Mouse (Mus musculus) CH12.LX (cell line): ENCODE results near the gene Cacng8. TPM values are rescaled to one million over a fixed set of nuclear protein-coding genes. Genes with fewer than 3 reads are reported as not detected.
A peak's percentile ranks its signal among the peaks of the same experiment; 100 is the strongest.

Experiments
- DNase-seq: peaks from one replicate; pipeline ENCODE4 v3.0.0-alpha.2; 2013; ENCODE audit errors: extremely low read depth
- H3K27ac ChIP-seq: 2 replicates; pipeline ENCODE4 v1.5.1; 2012; ENCODE audit warnings: low read depth, mild to moderate bottlenecking, control low read depth, moderate library complexity; ENCODE audit not compliant: insufficient read depth
- H3K27me3 ChIP-seq: replicated peaks from 2 replicates; pipeline ENCODE3; 2012; ENCODE audit warnings: inconsistent platforms
- H3K36me3 ChIP-seq, 2 experiments: replicated peaks in 1 of 2; 2 replicates each; pipeline versions ENCODE3 to v1.6.1; 2012; ENCODE audit warnings: inconsistent platforms in 1 of 2, low read length in 1 of 2, mild to moderate bottlenecking in 1 of 2, mixed read lengths in 1 of 2, moderate library complexity in 1 of 2; ENCODE audit not compliant: control insufficient read depth in 1 of 2, insufficient read depth in 1 of 2
- H3K4me1 ChIP-seq, 2 experiments: 2 replicates each; pipeline ENCODE4 v1.6.1; 2012; ENCODE audit warnings: inconsistent platforms in 1 of 2, moderate library complexity in 1 of 2; ENCODE audit not compliant: insufficient read depth in 2 of 2, control insufficient read depth in 1 of 2
- H3K4me2 ChIP-seq: 2 replicates; pipeline ENCODE4 v1.6.1; 2012; ENCODE audit warnings: low read depth, mild to moderate bottlenecking, control low read depth; ENCODE audit not compliant: poor library complexity, insufficient read depth, severe bottlenecking
- H3K4me3 ChIP-seq, 3 experiments: fragments of 150-350 bp in 1 of 3; sonication (generic) in 1 of 3; replicated peaks in 1 of 3; 2 replicates each; pipeline versions ENCODE3 to v1.5.1; 2011 to 2012; ENCODE audit warnings: low read depth in 2 of 3, low read length in 2 of 3, mild to moderate bottlenecking in 2 of 3, moderate library complexity in 2 of 3, control low read depth in 1 of 3, improper control_type of control experiment in 1 of 3, inconsistent platforms in 1 of 3, mixed read lengths in 1 of 3; ENCODE audit not compliant: poor library complexity in 1 of 3
- H3K79me2 ChIP-seq: replicated peaks from 2 replicates; pipeline ENCODE4 v1.6.1; 2012; ENCODE audit warnings: mild to moderate bottlenecking, moderate library complexity; ENCODE audit not compliant: control insufficient read depth, poor library complexity, insufficient read depth, severe bottlenecking; ENCODE audit errors: extremely low read depth
- H3K9ac ChIP-seq: 2 replicates; pipeline ENCODE4 v1.6.1; 2012; ENCODE audit warnings: low read depth, mild to moderate bottlenecking, control low read depth, moderate library complexity; ENCODE audit not compliant: insufficient read depth
- H3K9me3 ChIP-seq: replicated peaks from 2 replicates; pipeline ENCODE3; 2012; ENCODE audit warnings: low read length, inconsistent platforms, mixed read lengths
- BHLHE40 ChIP-seq: IDR thresholded peaks from 2 replicates; pipeline ENCODE4 v1.6.1; 2011; ENCODE audit warnings: mild to moderate bottlenecking, low read depth, low read length, improper control_type of control experiment
- CHD1 ChIP-seq: IDR thresholded peaks from 2 replicates; pipeline ENCODE4 v1.6.1; 2012; ENCODE audit warnings: low read depth, low read length, improper control_type of control experiment, inconsistent platforms
- CHD2 ChIP-seq: IDR thresholded peaks from 2 replicates; pipeline ENCODE4 v1.6.1; 2011; ENCODE audit warnings: low read length, improper control_type of control experiment
- CTCF ChIP-seq, 2 experiments: IDR thresholded peaks in 1 of 2; conservative IDR thresholded peaks in 1 of 2; 2 replicates each; pipeline ENCODE4 v1.5.1; 2011 to 2012; ENCODE audit warnings: low read depth in 2 of 2, low read length in 2 of 2, improper control_type of control experiment in 1 of 2, inconsistent platforms in 1 of 2, mild to moderate bottlenecking in 1 of 2, moderate library complexity in 1 of 2
- E2F4 ChIP-seq: IDR thresholded peaks from 2 replicates; pipeline ENCODE4 v1.6.1; 2011; ENCODE audit warnings: low read depth, low read length, improper control_type of control experiment; ENCODE audit not compliant: insufficient replicate concordance
- ELF1 ChIP-seq: IDR thresholded peaks from 2 replicates; pipeline ENCODE4 v1.6.1; 2014; ENCODE audit warnings: low read depth, mild to moderate bottlenecking, inconsistent platforms, low read length, improper control_type of control experiment
- EP300 ChIP-seq: IDR thresholded peaks from 2 replicates; pipeline ENCODE4 v1.6.1; 2011; ENCODE audit warnings: low read length, improper control_type of control experiment
- ETS1 ChIP-seq: conservative IDR thresholded peaks from 2 replicates; pipeline ENCODE4 v1.6.1; 2012; ENCODE audit warnings: low read depth, mild to moderate bottlenecking, inconsistent platforms, low read length, improper control_type of control experiment, moderate library complexity
- GABPA ChIP-seq: IDR thresholded peaks from 2 replicates; pipeline ENCODE4 v1.6.1; 2012; ENCODE audit warnings: low read depth, low read length, improper control_type of control experiment, inconsistent platforms; ENCODE audit not compliant: insufficient replicate concordance
- HCFC1 ChIP-seq: IDR thresholded peaks from 2 replicates; pipeline ENCODE4 v1.6.1; 2012; ENCODE audit warnings: low read depth, mild to moderate bottlenecking, inconsistent platforms, low read length, improper control_type of control experiment
- IRF4 ChIP-seq: IDR thresholded peaks from 2 replicates; pipeline ENCODE4 v1.6.1; 2014; ENCODE audit warnings: low read depth, mild to moderate bottlenecking, inconsistent platforms, low read length, improper control_type of control experiment
- JUN ChIP-seq: IDR thresholded peaks from 2 replicates; pipeline ENCODE4 v1.6.1; 2011; ENCODE audit warnings: low read depth, mild to moderate bottlenecking, low read length, improper control_type of control experiment, moderate library complexity; ENCODE audit not compliant: insufficient read depth
- JUND ChIP-seq: conservative IDR thresholded peaks from 2 replicates; pipeline ENCODE4 v1.6.1; 2011; ENCODE audit warnings: low read depth, low read length, improper control_type of control experiment
- KAT2A ChIP-seq: IDR thresholded peaks from 2 replicates; pipeline ENCODE4 v1.6.1; 2012; ENCODE audit warnings: low read length, improper control_type of control experiment, inconsistent platforms; ENCODE audit not compliant: insufficient replicate concordance
- MAFK ChIP-seq: IDR thresholded peaks from 2 replicates; pipeline ENCODE4 v1.6.1; 2011; ENCODE audit warnings: low read length, improper control_type of control experiment; ENCODE audit not compliant: insufficient replicate concordance
- MAX ChIP-seq: IDR thresholded peaks from 2 replicates; pipeline ENCODE4 v1.6.1; 2011; ENCODE audit warnings: low read length, improper control_type of control experiment
- MAZ ChIP-seq: IDR thresholded peaks from 2 replicates; pipeline ENCODE4 v1.6.1; 2012; ENCODE audit warnings: low read depth, mild to moderate bottlenecking, inconsistent platforms, low read length, improper control_type of control experiment, moderate library complexity
- MEF2A ChIP-seq: IDR thresholded peaks from 2 replicates; pipeline ENCODE4 v1.6.1; 2014; ENCODE audit warnings: low read depth, mild to moderate bottlenecking, inconsistent platforms, low read length, improper control_type of control experiment, borderline replicate concordance
- MXI1 ChIP-seq: IDR thresholded peaks from 2 replicates; pipeline ENCODE4 v1.6.1; 2011; ENCODE audit warnings: mild to moderate bottlenecking, low read depth, low read length, improper control_type of control experiment
- MYC ChIP-seq: IDR thresholded peaks from 2 replicates; pipeline ENCODE4 v1.6.1; 2011; ENCODE audit warnings: low read depth, mild to moderate bottlenecking, improper control_type of control experiment, low read length
- NELFE ChIP-seq: IDR thresholded peaks from 2 replicates; pipeline ENCODE4 v1.6.1; 2011; ENCODE audit warnings: low read depth, low read length, improper control_type of control experiment
- NRF1 ChIP-seq: IDR thresholded peaks from 2 replicates; pipeline ENCODE4 v1.6.1; 2014; ENCODE audit warnings: low read depth, mild to moderate bottlenecking, inconsistent platforms, low read length, improper control_type of control experiment, moderate library complexity
- PAX5 ChIP-seq: IDR thresholded peaks from 2 replicates; pipeline ENCODE4 v1.6.1; 2012; ENCODE audit warnings: low read length, inconsistent platforms, mixed read lengths
- POLR2A ChIP-seq: IDR thresholded peaks from 2 replicates; pipeline ENCODE4 v1.6.1; 2011; ENCODE audit warnings: low read depth, mild to moderate bottlenecking, improper control_type of control experiment, low read length
- POLR2AphosphoS2 ChIP-seq: IDR thresholded peaks from 2 replicates; pipeline ENCODE4 v1.6.1; 2011; ENCODE audit warnings: low read depth, low read length, improper control_type of control experiment
- RAD21 ChIP-seq: IDR thresholded peaks from 2 replicates; pipeline ENCODE4 v1.6.1; 2011; ENCODE audit warnings: low read depth, mild to moderate bottlenecking, low read length, improper control_type of control experiment, moderate library complexity
- RCOR1 ChIP-seq: conservative IDR thresholded peaks from 2 replicates; pipeline ENCODE4 v1.6.1; 2012; ENCODE audit warnings: low read depth, mild to moderate bottlenecking, inconsistent platforms, low read length, improper control_type of control experiment
- SIN3A ChIP-seq: IDR thresholded peaks from 2 replicates; pipeline ENCODE4 v1.6.1; 2012; ENCODE audit warnings: low read length, improper control_type of control experiment, inconsistent platforms
- SMC3 ChIP-seq: IDR thresholded peaks from 2 replicates; pipeline ENCODE4 v1.6.1; 2011; ENCODE audit warnings: low read depth, low read length, improper control_type of control experiment
- TBP ChIP-seq: conservative IDR thresholded peaks from 2 replicates; pipeline ENCODE4 v1.6.1; 2011; ENCODE audit warnings: low read depth, low read length, improper control_type of control experiment
- TCF12 ChIP-seq: IDR thresholded peaks from 2 replicates; pipeline ENCODE4 v1.6.1; 2014; ENCODE audit warnings: low read depth, mild to moderate bottlenecking, inconsistent platforms, low read length, improper control_type of control experiment
- UBTF ChIP-seq: IDR thresholded peaks from 2 replicates; pipeline ENCODE4 v1.6.1; 2012; ENCODE audit warnings: low read depth, mild to moderate bottlenecking, inconsistent platforms, low read length, improper control_type of control experiment, moderate library complexity
- USF1 ChIP-seq: IDR thresholded peaks from 2 replicates; pipeline ENCODE4 v1.6.1; 2014; ENCODE audit warnings: low read depth, mild to moderate bottlenecking, inconsistent platforms, low read length, improper control_type of control experiment
- USF2 ChIP-seq: conservative IDR thresholded peaks from 2 replicates; pipeline ENCODE4 v1.6.1; 2011; ENCODE audit warnings: low read depth, low read length, improper control_type of control experiment
- ZC3H11A ChIP-seq: IDR thresholded peaks from 2 replicates; pipeline ENCODE4 v1.6.1; 2012; ENCODE audit warnings: low read depth, mild to moderate bottlenecking, inconsistent platforms, low read length, improper control_type of control experiment
- ZKSCAN1 ChIP-seq: IDR thresholded peaks from 2 replicates; pipeline ENCODE4 v1.6.1; 2012; ENCODE audit warnings: low read depth, inconsistent platforms, low read length, improper control_type of control experiment, borderline replicate concordance
- ZMIZ1 ChIP-seq: IDR thresholded peaks from 2 replicates; pipeline ENCODE4 v1.6.1; 2012; ENCODE audit warnings: low read depth, mild to moderate bottlenecking, inconsistent platforms, low read length, improper control_type of control experiment
- ZNF384 ChIP-seq: IDR thresholded peaks from 2 replicates; pipeline ENCODE4 v1.6.1; 2012; ENCODE audit warnings: low read depth, low read length, improper control_type of control experiment, inconsistent platforms
- dilution Hi-C: fragments of 300-500 bp; cut with MboI; formaldehyde crosslinking; loops from 2 replicates; pipeline ENCODE4 v1.14.3; 2020; ENCODE audit warnings: low sequenced_read_pairs; ENCODE audit not compliant: extremely low pct_unique_long_range_greater_than_20kb, extremely low pct_ligation_motif_present
- in situ Hi-C: fragments of 300-500 bp; cut with MboI; formaldehyde crosslinking; loops from 3 replicates; pipeline ENCODE4 v1.14.3; 2019; ENCODE audit warnings: low sequenced_read_pairs, low pct_ligation_motif_present, low pct_unique_long_range_greater_than_20kb, mixed read lengths
- polyA plus RNA-seq: library from polyadenylated mRNA; unstranded; fragments of >175 nt; gene quantifications from 2 replicates; pipeline ENCODE4 v1.2.1, GENCODE M21; 2012; ENCODE audit warnings: low read depth; ENCODE audit not compliant: insufficient read length
- total RNA-seq, 2 experiments: library from RNA; depleted of rRNA; stranded (reverse); fragments of 300-350 nt in 1 of 2; fragments of >200 nt in 1 of 2; gene quantifications; 2 replicates each; pipeline ENCODE4 v1.2.3; 2012 to 2014

The Cacng8 gene
- total and polyA plus RNA-seq, 3 experiments: 0.43 to 1.2 (median 0.51) TPM

DNA sequence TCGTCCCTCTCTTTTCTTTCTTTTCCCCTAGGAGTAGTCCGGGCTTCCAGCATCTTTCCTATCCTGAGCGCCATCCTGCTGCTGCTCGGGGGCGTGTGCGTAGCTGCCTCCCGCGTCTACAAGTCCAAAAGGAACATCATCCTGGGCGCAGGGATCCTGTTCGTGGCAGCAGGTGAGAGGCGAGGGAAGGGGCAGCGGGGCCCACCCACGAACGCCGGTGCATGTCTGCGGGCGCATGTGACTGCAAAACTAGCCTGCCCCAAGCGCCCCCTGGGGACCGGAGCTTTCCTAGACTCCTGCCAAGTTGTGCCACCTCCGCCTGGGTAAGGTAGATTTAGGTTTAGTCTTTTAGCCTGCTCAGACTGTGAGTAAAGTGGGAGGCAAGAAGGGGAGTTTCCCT is 21.6 kb downstream of the Cacng8 start:
- Histone ChIP-seq H3K9me3 (peaks cover 12% of the 10 kb centered on the region), H3K9ac (peak overlapping the region; percentile 46; the same call in 1 of the 2 replicates), H3K4me2 (peak overlapping the region; percentile 87), H3K79me2 (no peaks in the 10 kb centered on the region), H3K4me3 (peak overlapping the region in 2 of 3 experiments; percentile 62 to 67), H3K27me3 (no peaks in the 10 kb centered on the region), H3K27ac (no peak overlapping the region), H3K36me3 (peaks cover 5 to 31% of the 10 kb centered on the region in 2 experiments), H3K4me1 (peaks cover 0 to 32% of the 10 kb centered on the region in 2 experiments; a peak in 2 of 4 replicates)
- in situ Hi-C loops: loop anchor here (5.0 kb wide), 1 partner anchor 35 kb away; no protein-coding TSS in a partner anchor
- DNase-seq: peak; percentile 58
- dilution Hi-C loops: no loop called here
- TF ChIP-seq POLR2A: no peak
- peak in 1 of 2 experiments; percentile 61; a peak in 2 of 4 replicates for TF ChIP-seq CTCF (conservative IDR thresholded peaks at IDR 0.05 in 1 of 2, IDR thresholded peaks at IDR 0.05 in 1 of 2; ENCODE audit: low read depth in 2 of 2, low read length in 2 of 2)
- TF ChIP-seq HCFC1: no peak
- TF ChIP-seq E2F4: no peak
- TF ChIP-seq JUND: no peak
- no peak for TF ChIP-seq USF1
- no peak for TF ChIP-seq CHD2
- no peak for TF ChIP-seq IRF4
- no peak for TF ChIP-seq ZMIZ1
- no peak for TF ChIP-seq MEF2A
- TF ChIP-seq MAFK: no peak
- TF ChIP-seq UBTF: no peak
- TF ChIP-seq GABPA: no peak
- no peak for TF ChIP-seq ZKSCAN1
- TF ChIP-seq SMC3: peak; percentile 49
- no peak for TF ChIP-seq PAX5
- no peak for TF ChIP-seq MYC
- peak; percentile 14 for TF ChIP-seq RAD21
- TF ChIP-seq MXI1: no peak
- TF ChIP-seq MAX: peak; percentile 52; the same call in 1 of the 2 replicates
- TF ChIP-seq EP300: no peak
- no peak for TF ChIP-seq SIN3A
- TF ChIP-seq TBP: no peak
- TF ChIP-seq JUN: no peak
- TF ChIP-seq NRF1: no peak
- peak; percentile 61 for TF ChIP-seq BHLHE40
- no peak for TF ChIP-seq NELFE
- no peak for TF ChIP-seq RCOR1
- TF ChIP-seq ELF1: no peak
- no peak for TF ChIP-seq MAZ
- no peak for TF ChIP-seq ETS1
- no peak for TF ChIP-seq CHD1
- no peak for TF ChIP-seq USF2
- TF ChIP-seq POLR2AphosphoS2: no peak
- no peak for TF ChIP-seq KAT2A
- TF ChIP-seq TCF12: peak; percentile 36; the same call in 1 of the 2 replicates
- no peak for TF ChIP-seq ZNF384
- TF ChIP-seq ZC3H11A: no peak
